Mouse (Mus musculus) E14TG2a.4 (cell line): ENCODE data around the gene Ranbp1.

Source experiments
- CTCF ChIP-seq: conservative IDR thresholded peaks from 2 replicates; pipeline ENCODE4 v1.5.1; 2014; ENCODE audit warnings: low read length
- NANOG ChIP-seq: IDR thresholded peaks from 2 replicates; pipeline ENCODE4 v1.6.1; 2014; ENCODE audit warnings: borderline replicate concordance, low read length, mixed read lengths

- TF ChIP-seq CTCF (peak; percentile 98), NANOG (no peak)
Observed at GRCm38 (mm10) chr16:18211417-18212171, 36.9 kb downstream of the Ranbp1 start.
